Mouse (Mus musculus): ENCODE measurements around the gene Lyl1.

GRCm38 (mm10) chr8:84700941-84701911 is at the start of gene Lyl1:
- TF ChIP-seq POLR2A (IDR thresholded peaks at IDR 0.05; ENCODE audit: low read depth, low read length) (peak; percentile 37; the same call in 1 of the 2 replicates), CTCF (IDR thresholded peaks at IDR 0.05; ENCODE audit: extremely low read depth, insufficient read length, insufficient replicate concordance, low read depth, low read length) (no peak)
